Comparison of ENCODE assay signal across 18 mouse cellular contexts in genomic region chr5:134745801-134746200, GRCm38 (mm10). TPM values are rescaled to one million over a fixed set of nuclear protein-coding genes. Genes with fewer than 3 reads are reported as not detected.
DNase-seq lines count a peak whose midpoint lies in the region; ATAC-seq and TF ChIP-seq lines count a peak whose summit lies in the region.
"Had no signal": no experiment of that assay in that cellular context is flagged by ENCODE, and none has a peak within 500 bp of the region (broad histone marks: within the 10 kb centered on the region; RNA-seq: fewer than 3 reads in every experiment).

No protein-coding gene starts in this region.

- H3K27ac ChIP-seq in heart, embryonic 14.5 days (replicated peaks in 1 of 2; ENCODE audit: control insufficient read depth in 1 of 2, insufficient read depth in 1 of 2, low read depth in 2 of 2, low read length in 2 of 2), result peak overlapping the region; percentile 2 to 72; a peak in 3 of 4 replicates
- no peak overlapping the region for H3K27ac ChIP-seq in lung, embryonic 15.5 days
- H3K27ac ChIP-seq in heart, postnatal 0 days (ENCODE audit: low read depth), result peak overlapping the region; percentile 55
- H3K27ac ChIP-seq in limb, embryonic 15.5 days, result no peak overlapping the region
- H3K27ac ChIP-seq: midbrain, embryonic 10.5 days had no signal

- H3K4me2 ChIP-seq in heart, embryonic 14.5 days (ENCODE audit: low read length), result peak overlapping the region; percentile 78
- H3K4me2 ChIP-seq in lung, embryonic 15.5 days, result peak overlapping the region; percentile 75
- H3K4me2 ChIP-seq in heart, postnatal 0 days (ENCODE audit: low read depth, low read length), result peak overlapping the region; percentile 69; the same call in 1 of the 2 replicates
- peak overlapping the region; percentile 81 for H3K4me2 ChIP-seq in limb, embryonic 15.5 days

- no peak for TF ChIP-seq EP300 in heart, postnatal 0 days (IDR thresholded peaks at IDR 0.05; ENCODE audit: low read depth)

- H3K4me1 ChIP-seq in heart, embryonic 14.5 days (ENCODE audit: control insufficient read depth in 2 of 2, insufficient read depth in 2 of 2, low read length in 2 of 2), result peaks cover 11 to 20% of the 10 kb centered on the region in 2 experiments
- H3K4me1 ChIP-seq in lung, embryonic 15.5 days, result peaks cover 50% of the 10 kb centered on the region
- peaks cover 8% of the 10 kb centered on the region for H3K4me1 ChIP-seq in heart, postnatal 0 days (ENCODE audit: control insufficient read depth, insufficient read depth)
- peaks cover 70% of the 10 kb centered on the region for H3K4me1 ChIP-seq in limb, embryonic 15.5 days

- H3K4me3 ChIP-seq in heart, embryonic 14.5 days (ENCODE audit: control insufficient read depth in 1 of 2, insufficient read depth in 1 of 2, low read depth in 1 of 2, low read length in 2 of 2), result peak overlapping the region; percentile 45 to 58
- peak overlapping the region; percentile 58 for H3K4me3 ChIP-seq in lung, embryonic 15.5 days
- peak overlapping the region; percentile 48 for H3K4me3 ChIP-seq in heart, postnatal 0 days (ENCODE audit: low read depth, low read length)
- H3K4me3 ChIP-seq in limb, embryonic 15.5 days, result peak overlapping the region; percentile 60

- WGBS in heart, embryonic 14.5 days, result 75% methylated on average over 3 of the region's 3 CpGs
- 77% methylated on average over 3 of the region's 3 CpGs for WGBS in lung, embryonic 15.5 days
- WGBS in heart, postnatal 0 days, result 67% methylated on average over 3 of the region's 3 CpGs
- WGBS in limb, embryonic 15.5 days, result 68% methylated on average over 3 of the region's 3 CpGs

- TF ChIP-seq CTCF in heart, postnatal 0 days (IDR thresholded peaks at IDR 0.05; ENCODE audit: low read depth), result no peak

- intact Hi-C loops in left cerebral cortex, postnatal 10 days (cut with DNase I), result loop anchor here (5.0 kb wide), 1 partner anchor 156 kb away; no protein-coding TSS in a partner anchor

- no peak for DNase-seq in heart, adult 8-10 months (ENCODE audit: low spot score)
- DNase-seq in lung, postnatal 25 days (ENCODE audit: low spot score), result no peak
- DNase-seq in heart, postnatal 0 days (ENCODE audit: low spot score), result no peak
- DNase-seq in left cerebral cortex, postnatal 10 days (ENCODE audit: extremely low spot score in 1 of 2, low spot score in 2 of 2), result no peak
- no peak for DNase-seq in urinary bladder, postnatal 10 days (ENCODE audit: low spot score)
- DNase-seq: adrenal gland, postnatal 25 days; cerebellum, adult 9-10 months; kidney, postnatal 4 days; layer of hippocampus, postnatal 36 days; liver, postnatal 0 days; thymus, postnatal 36 days had no signal

- no peaks in the 10 kb centered on the region for H3K9me3 ChIP-seq in heart, embryonic 14.5 days (ENCODE audit: control insufficient read depth, low read length)
- H3K9me3 ChIP-seq in lung, embryonic 15.5 days, result no peaks in the 10 kb centered on the region
- no peaks in the 10 kb centered on the region for H3K9me3 ChIP-seq in heart, postnatal 0 days (replicated peaks; ENCODE audit: control insufficient read depth, low read length)
- no peaks in the 10 kb centered on the region for H3K9me3 ChIP-seq in limb, embryonic 15.5 days
- H3K9me3 ChIP-seq: midbrain, embryonic 10.5 days had no signal

- peaks cover 17% of the 10 kb centered on the region for H3K27me3 ChIP-seq in heart, embryonic 14.5 days (ENCODE audit: control insufficient read depth, insufficient read depth, low read length)
- no peaks in the 10 kb centered on the region for H3K27me3 ChIP-seq in lung, embryonic 15.5 days
- peaks cover 16% of the 10 kb centered on the region for H3K27me3 ChIP-seq in heart, postnatal 0 days (ENCODE audit: control insufficient read depth, insufficient read depth, low read length)
- peaks cover 3% of the 10 kb centered on the region; the same call in 1 of the 2 replicates for H3K27me3 ChIP-seq in limb, embryonic 15.5 days

- H3K36me3 ChIP-seq in heart, embryonic 14.5 days (ENCODE audit: control insufficient read depth, insufficient read depth, low read length), result no peaks in the 10 kb centered on the region
- H3K36me3 ChIP-seq in lung, embryonic 15.5 days, result no peaks in the 10 kb centered on the region
- no peaks in the 10 kb centered on the region for H3K36me3 ChIP-seq in heart, postnatal 0 days (replicated peaks; ENCODE audit: control insufficient read depth, insufficient read depth, low read length)
- no peaks in the 10 kb centered on the region for H3K36me3 ChIP-seq in limb, embryonic 15.5 days
- H3K36me3 ChIP-seq: midbrain, embryonic 10.5 days had no signal

- peak overlapping the region; percentile 78 for H3K9ac ChIP-seq in heart, embryonic 14.5 days (ENCODE audit: low read length)
- H3K9ac ChIP-seq in lung, embryonic 15.5 days, result peak overlapping the region; percentile 67; the same call in 1 of the 2 replicates
- H3K9ac ChIP-seq in heart, postnatal 0 days (replicated peaks; ENCODE audit: low read depth, low read length), result no peak overlapping the region
- H3K9ac ChIP-seq in limb, embryonic 15.5 days, result no peak overlapping the region
- H3K9ac ChIP-seq: liver, postnatal 0 days had no signal

- ATAC-seq in heart, embryonic 14.5 days (ENCODE audit: insufficient number of reproducible peaks, insufficient read depth, low FRiP score, low read depth), result no peak
- no peak for ATAC-seq in lung, embryonic 15.5 days (ENCODE audit: borderline replicate concordance, extremely low read depth, low FRiP score, low TSS enrichment)
- ATAC-seq in heart, postnatal 0 days (ENCODE audit: insufficient read depth, low read depth), result no peak
- ATAC-seq in limb, embryonic 15.5 days (ENCODE audit: insufficient number of reproducible peaks, low FRiP score, low TSS enrichment, low read depth), result no peak
- ATAC-seq: forebrain, embryonic 14.5 days; liver, postnatal 0 days had no signal

RNA-seq across cellular contexts. Expression of gene Eln, which starts 1.3 kb away (rescaled TPM):
- polyA plus RNA-seq in heart, embryonic 14.5 days (2014; fragmentation: Nextera tagmentation; extraction: Ambion mirVana), result 202 and 337 TPM in 2 replicates
- total RNA-seq in heart, adult 8-10 months (2022), result 10 to 100 TPM; 14.7 to 26.2 (median 17.6) TPM
- polyA plus RNA-seq in lung, embryonic 15.5 days (2015; fragmentation: Nextera tagmentation; extraction: Ambion mirVana), result 534 and 579 TPM in 2 replicates
- 313 and 411 TPM in 2 replicates for total RNA-seq in heart, postnatal 0 days (2014; rRNA removed; ENCODE audit: low replicate concordance)
- 362 and 388 TPM in 2 replicates for polyA plus RNA-seq in heart, postnatal 0 days (2015; fragmentation: Nextera tagmentation; extraction: Ambion mirVana)
- polyA plus RNA-seq in limb, embryonic 15.5 days (2015; fragmentation: Nextera tagmentation; extraction: Ambion mirVana), result 178 and 206 TPM in 2 replicates
- total RNA-seq in left cerebral cortex, postnatal 10 days (2021), result 10 to 100 TPM; 59.4 to 77.7 TPM
- total RNA-seq: granulocyte monocyte progenitor cell, adult 5-6 weeks; monocyte, adult 5-6 weeks had no signal

RNA-seq across cellular contexts. Expression of gene Limk1, which starts 57.4 kb away (rescaled TPM):
- 3.6 TPM in 2 replicates for polyA plus RNA-seq in heart, embryonic 14.5 days (2014; fragmentation: Nextera tagmentation; extraction: Ambion mirVana)
- total RNA-seq in heart, adult 8-10 months (2022), result 1 to 10 TPM; 3.8 to 5.1 (median 4.0) TPM
- polyA plus RNA-seq in lung, embryonic 15.5 days (2015; fragmentation: Nextera tagmentation; extraction: Ambion mirVana), result 7.1 and 8.2 TPM in 2 replicates
- 6.9 and 12.1 TPM in 2 replicates for total RNA-seq in heart, postnatal 0 days (2014; rRNA removed; ENCODE audit: low replicate concordance)
- 2.4 TPM in 2 replicates for polyA plus RNA-seq in heart, postnatal 0 days (2015; fragmentation: Nextera tagmentation; extraction: Ambion mirVana)
- polyA plus RNA-seq in limb, embryonic 15.5 days (2015; fragmentation: Nextera tagmentation; extraction: Ambion mirVana), result 4.7 and 7.0 TPM in 2 replicates
- 10 to 100 TPM; 60.8 to 62.0 TPM for total RNA-seq in left cerebral cortex, postnatal 10 days (2021)

Comparison
In these comparisons a context has a peak if more than half of its experiments do, and no peak if none do; other contexts are left out.
1. H3K9ac ChIP-seq: peak in heart, embryonic 14.5 days (single experiment) and lung, embryonic 15.5 days (single experiment); none in heart, postnatal 0 days (single experiment) and limb, embryonic 15.5 days (single experiment).
2. H3K27ac ChIP-seq: peak in heart, embryonic 14.5 days (2 of 2) and heart, postnatal 0 days (single experiment); none in lung, embryonic 15.5 days (single experiment) and limb, embryonic 15.5 days (single experiment).
3. Peak in every context shown above with its lines, with median percentiles within 50 percentile points of each other: H3K4me2 ChIP-seq and H3K4me3 ChIP-seq.